Mouse (Mus musculus) urinary bladder, postnatal 4 days (tissue): Measurements from ENCODE around the gene Naif1.
A peak's percentile ranks its signal among the peaks of the same experiment; 100 is the strongest.

Experiments used
- DNase-seq, 2 experiments: peaks; one replicate each; pipeline ENCODE4 v3.0.0; 2021 to 2022; ENCODE audit warnings: low spot score in 2 of 2

The Naif1 gene

DNA sequence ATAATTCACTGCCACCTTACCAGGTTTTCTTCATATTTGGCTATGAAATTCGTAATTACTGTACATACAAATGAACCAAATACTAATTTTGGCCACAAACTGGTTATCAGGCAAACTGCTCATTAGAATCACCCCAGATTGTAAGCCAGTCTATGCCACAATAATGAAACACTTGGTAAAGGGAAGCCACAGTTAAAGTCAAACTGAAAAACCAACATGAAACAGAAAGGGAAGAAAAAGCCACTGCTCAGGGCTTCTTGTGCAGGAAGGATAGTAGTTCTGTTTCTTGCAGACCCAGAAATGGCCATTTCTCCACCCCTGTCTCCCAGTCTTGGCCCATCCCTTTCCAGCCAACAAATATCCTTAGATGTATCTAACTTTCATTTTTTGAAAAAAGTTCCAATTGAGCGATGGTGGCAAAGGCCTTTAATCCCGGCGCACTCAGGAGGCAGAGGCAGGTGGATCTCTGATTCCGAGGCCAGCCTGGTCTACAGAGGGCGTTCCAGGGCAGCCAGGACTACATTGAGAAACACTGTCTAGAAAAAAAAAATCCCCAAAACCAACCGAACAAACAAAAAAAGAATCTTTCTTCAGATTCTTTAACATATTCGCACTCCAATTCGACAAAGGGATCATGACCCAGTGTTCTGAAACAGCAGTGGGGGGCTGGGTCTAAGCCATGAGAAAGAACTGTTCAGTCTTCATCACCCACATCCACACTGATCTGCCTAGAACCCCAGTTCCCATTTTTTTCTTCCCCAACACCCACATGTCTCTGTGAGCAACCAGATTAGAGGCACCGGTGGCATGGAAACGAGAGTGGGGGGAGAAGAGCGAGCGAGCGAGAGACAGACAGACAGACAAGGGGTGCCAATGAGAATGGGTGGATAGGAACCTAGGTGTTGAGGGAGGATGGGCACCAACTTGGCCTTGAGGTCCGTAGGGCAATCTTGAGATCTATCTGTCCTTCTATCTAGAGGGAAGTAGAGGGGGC is at the start of gene Naif1:
Naif1 (plus strand) TSS at position 697 of the 994 bp plus-strand sequence.
- DNase-seq: no peak

DNA sequence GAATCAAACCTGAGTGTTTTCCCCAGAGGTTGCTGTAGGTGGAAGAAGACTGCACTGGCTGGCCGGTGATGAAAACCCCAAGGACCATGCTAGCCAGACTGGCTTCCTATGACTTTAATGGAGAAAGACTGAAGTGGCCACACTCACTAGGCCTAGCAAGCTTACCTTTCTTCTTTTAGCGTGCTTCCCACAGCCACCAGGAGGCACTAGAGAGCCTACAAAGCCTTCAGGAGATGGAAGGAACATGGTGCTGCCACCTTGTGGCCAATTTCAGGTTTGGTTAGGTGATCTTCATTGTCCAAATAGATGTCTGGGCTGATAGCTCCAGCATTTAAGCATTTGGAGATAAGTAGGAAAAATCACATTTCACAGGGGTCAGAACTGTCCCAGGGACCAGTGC is 45.6 kb upstream of the Naif1 start:
- peak; percentile 79 to 94 for DNase-seq

DNA sequence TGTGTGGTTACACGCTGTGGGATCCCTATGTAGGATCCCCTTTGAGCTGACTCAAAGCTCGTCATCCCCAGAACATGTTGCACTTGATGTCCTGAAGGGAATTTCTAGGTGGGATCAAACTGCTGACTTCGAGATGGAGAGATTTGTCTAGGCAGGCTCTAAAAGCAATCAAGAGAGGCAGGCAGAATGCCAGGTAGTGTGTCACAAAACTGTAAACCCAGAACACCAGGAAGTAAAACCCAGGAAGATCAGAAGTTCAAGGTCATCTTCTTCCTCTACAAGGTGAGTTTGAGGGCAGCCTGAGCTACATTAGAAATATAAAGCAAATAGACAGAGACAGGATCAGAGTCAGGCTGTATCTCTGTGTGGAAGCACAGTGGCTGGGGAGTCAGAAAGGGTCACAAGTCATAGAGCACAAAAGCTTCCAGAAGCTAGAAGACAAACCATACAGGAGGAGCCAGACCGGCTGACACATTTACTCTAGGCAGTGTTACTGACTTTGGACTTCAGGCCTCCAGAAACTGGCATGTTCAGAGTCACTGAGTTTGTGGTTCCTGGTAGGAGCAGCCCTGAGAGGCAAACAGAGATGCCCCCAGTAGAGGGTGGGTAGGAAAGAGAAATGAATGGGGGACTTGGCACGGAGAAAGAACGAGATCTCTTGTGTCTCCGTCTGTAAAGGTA is 43.0 kb upstream of the Naif1 start:
- DNase-seq: no peak

DNA sequence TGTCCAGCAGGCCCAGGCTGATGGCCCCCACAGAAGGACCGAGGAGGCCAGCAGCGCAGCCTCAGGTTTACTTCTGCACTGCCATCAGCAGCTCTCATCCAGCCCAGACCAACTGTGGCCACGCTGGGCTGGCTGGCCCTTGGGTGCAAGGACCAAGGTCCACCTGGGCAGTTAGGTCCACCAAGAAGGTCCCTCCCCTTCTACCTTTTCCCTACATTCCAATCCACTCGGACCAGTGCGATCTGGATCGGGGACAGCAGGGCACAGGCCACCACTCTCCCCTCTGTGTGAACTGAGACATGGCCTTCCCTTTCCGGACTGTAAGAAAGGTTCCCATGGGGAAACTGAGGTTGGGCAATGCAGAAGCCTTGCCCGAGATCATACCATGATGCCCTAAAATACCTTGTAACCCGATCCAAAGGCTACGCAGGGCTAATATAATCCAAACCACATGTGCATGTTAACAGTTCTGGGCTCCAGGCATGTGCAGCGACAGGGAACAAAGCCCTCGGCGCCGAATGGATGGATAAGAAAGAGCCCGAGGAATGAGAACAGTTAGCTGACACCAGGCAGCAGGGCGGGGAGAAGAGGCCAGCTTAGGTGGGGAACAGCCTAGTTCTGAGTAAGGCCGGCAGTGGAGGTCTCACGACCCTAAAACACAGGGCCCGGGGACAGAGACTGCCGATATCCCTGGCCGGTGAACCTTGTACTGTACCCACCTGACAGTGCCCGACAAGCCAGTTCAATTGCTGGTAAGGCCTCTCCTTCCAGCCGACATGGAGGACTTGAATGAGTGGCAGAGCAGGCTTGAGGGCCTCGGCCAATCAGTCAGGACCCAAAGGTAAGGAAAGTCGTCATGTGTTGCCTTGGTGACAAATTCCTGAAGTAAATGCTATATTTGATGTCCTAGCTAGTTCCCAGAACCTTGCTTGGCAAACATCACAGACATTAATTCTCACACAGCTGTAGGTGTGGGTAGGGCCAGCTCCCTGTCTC is 41.5 kb upstream of the Naif1 start:
- DNase-seq: no peak

DNA sequence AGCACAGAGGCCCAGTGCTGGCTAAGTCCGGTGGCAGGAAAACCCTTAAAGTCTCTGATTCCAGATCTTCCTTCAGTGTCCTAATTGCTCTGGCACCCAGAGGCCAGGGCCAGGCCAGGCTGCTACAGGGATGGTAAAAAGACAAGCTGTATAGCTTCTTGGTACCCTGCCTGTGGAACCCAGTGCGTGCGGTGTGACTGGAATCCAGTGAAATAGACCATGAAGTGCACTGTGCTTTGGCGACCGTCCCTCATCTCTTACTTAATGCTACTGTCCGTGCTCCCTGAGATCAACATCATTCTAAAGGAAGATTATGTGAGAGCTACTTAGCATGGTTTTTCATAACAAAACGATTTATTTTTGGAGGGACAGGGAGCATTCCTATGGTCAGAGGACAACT is 38.9 kb upstream of the Naif1 start:
- DNase-seq: no peak

DNA sequence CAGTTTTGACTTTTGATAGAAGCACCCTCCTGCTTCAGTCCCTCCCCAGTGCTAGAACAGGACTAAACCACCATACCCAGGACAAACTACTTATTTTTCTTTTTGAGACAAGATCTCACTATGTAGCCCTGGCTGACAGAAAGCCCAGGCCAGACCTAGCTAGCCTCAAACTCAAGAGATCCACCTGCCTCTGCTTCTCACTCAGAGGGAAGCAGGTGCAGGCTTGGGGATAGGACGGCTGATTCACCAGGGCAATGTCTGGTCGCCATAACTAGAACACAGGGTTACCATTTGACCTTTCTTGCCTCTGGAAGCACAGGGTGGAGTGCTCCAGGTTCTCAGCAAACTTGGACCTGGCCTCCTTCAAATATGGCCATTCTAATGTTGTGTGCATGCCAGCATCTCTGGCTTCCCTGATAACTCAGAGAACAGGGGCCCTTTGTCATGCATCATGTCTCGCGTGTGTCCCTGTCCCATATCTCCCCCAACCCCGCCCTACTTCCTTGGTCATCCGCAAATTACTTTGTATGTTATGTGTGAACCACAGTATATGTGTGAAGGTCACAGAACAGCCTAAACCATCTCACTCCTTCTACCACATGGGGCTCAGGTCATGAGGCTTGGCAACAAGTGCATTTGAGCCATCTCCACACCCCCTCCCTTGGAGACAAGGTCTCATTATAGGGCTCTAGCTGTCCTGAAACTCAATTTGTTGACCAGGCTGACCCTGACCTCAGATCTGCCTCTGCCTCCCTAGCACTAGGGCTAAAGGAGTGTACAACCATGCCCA is 37.3 kb upstream of the Naif1 start:
- DNase-seq: no peak

DNA sequence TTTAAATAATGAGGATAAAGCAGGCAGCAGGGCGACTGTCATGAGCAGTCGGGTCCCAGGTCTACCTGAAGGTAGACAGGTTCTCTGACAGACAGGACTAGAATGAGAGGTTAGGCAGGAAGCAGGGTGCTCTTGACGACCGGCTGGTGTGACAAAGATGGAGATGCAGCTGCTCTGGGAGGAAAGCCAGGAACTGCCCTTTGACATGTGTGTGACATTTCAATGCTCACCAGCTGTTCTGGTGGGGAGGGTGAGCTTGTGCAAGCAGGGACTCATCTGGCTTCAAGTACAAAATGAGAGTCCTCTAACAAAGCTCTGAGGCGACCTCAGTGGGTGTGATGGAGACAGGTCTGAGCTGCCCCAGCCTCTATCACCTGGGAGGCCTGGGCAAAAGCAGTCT is 36.3 kb upstream of the Naif1 start:
- DNase-seq: no peak

DNA sequence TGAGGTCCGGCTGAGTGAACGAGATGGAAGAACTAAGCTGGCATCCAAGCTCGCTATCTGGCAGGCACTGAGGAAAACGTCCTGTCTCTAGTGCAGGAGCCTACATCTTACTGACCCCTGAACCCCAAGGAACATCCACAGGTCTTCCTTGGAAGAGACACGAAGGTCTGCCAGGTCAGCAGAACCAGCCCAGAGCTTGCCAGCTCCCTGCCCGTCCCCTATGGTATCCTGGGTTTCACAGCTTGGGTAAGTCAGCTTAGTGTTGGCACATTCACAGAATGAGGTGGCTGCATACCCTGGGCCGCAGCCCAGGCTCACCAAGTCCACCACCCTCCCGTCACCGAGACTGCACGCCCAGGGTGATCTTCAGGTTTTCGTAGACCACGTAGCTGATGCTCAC is 34.5 kb upstream of the Naif1 start:
- no peak for DNase-seq

DNA sequence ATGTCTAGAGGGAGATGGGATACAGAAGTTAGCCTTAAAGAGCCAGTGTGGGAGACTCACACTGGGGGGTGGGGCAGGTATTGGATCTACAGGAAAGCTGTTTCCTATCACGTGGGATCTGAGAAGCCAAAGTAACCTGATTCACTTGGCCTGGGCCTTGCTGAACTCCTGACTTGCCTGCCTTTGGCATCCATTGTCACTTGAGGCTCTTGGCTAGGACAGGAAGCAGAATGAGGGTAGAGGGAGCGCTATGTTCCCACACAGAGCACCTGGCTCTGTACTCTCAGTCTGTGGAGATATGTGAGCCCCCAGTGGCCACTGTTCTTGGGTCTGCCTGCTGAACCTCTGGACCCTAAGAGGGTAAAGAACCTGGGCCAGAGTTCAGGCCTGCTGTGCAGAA is 33.7 kb upstream of the Naif1 start:
- DNase-seq: no peak

DNA sequence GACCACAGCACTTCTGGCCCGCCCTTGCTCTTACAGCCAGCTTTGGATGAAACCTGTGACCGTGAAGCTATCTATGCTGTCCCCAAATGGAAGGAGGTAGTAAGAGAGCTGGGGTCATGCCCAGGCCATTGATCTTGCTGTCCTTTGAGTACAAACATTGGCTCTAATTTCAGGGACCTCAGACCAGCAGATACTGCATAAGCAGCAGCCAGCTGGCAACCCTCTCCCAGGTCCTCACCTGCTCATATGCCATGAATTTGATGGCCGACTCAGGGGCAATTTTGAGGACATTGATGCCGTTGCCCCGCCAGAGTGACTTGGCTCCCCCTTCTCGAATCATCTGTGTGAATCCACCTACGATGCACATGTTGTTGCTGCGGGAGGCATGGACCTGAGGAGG is 32.8 kb upstream of the Naif1 start:
- DNase-seq: no peak

DNA sequence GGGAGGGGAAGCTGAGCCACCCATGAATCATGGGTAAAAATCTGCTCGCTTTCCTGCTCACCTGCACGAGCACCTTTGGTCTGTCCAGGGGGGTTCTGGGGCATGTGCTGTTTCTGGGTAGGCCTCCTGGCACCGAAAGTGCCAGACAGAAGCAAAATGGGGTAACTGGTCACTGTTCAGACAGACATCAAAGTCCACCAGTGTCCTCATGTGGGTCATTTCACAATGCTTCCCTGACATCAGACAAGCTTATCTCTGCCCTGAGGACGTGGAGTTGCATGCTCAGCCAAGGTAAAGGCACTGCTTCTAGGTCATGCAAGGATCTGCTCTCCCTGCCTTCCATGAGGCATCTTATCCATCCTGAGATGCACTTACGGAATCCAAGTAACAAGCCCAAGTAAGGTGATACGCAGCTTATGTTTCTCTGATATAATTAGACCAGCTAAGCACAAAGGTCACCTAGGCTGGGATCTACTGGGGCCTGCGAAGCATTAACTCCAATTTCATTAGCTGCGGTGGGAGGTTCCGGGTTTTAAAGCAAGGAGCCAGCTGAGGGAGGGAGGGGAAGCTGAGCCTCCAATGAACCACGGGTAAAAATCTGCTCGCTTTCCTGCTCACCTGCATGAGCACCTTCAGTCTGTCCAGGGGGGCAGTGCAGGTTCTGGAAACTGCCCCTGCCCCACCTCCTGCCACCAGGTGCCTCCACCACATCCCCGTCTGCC is 31.7 kb upstream of the Naif1 start:
- no peak for DNase-seq

DNA sequence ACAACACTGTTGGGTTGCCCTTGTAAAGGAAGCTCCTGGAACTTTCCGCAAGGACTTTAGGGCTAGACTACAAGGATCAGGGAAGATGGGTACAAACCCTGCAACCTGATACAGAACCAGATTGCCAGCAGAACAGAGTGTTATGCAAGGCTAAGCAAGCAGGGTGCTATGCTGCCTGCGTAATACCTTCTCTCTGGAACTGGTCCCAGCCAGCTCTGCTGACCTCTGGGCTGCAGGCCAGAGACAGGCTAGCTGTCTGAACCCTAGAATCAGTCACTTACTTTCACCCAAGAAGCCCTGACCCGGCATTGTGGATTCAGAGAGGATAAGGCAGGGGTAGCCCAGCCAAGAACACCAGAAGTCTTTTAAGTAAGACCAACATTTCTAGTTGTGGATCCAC is 30.9 kb upstream of the Naif1 start:
- no peak for DNase-seq

DNA sequence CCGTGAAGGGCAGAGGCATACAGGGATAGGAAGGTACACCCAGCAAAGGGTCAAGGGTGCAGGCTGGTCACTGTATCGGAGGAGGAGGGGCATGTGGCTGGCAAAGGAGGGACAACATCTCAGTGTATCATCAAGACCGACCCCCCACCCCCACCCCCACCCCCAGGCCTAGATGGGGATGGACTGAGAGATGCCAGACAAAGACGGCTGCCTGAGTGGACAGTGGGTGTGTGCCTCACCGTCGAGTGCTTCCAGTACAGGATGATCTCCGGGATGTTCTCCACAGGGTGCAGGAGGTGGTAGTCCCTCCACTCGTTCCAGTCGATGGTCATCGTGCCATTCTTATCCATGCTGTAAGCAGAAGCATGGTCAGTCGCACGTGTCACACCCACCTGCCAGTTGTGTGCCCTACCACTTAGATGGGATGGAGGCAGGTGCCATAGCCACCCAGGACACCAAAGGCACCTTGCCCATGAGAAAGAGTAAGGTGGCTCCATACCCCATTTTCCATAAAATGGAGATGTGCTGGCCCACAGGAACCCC is 30.1 kb upstream of the Naif1 start:
- no peak for DNase-seq

DNA sequence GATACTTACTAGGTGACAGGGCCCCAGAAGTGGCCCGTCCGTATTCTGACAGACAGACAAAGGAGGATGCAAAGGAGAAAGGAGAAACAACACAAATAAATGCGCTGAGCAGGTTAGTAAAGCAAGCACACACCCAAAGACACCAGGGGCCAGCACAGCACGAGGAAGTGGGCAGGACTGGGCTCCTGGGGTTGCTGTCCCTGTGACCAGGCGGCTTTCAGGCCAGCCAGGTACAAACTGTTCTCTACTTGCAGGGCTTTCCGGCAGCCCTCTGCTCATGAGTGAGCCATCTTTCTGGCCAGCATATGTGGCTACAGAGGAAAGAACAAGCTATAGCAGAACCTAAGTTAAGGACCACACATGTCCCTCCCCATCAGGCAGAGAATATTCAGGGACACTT is 29.6 kb upstream of the Naif1 start:
- DNase-seq: no peak

DNA sequence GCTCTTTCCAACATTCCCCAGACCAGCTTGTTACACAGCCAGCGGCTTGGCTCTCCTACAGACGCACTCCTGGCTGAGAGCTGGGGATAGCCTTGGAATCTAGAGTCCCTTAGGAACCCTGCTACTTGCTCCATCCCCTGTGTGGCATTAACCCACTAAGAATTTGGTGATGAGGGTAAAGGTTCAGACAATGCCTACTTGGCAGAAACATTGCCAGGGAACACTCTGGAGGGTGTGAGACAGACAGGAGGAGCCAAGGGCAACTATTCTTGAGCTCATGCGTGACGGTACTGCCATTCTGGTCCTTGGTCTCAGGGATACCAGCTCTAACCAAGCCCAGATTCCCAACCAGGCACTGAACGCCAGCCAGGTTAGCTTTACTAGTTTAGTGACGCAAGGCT is 28.4 kb upstream of the Naif1 start:
- no peak for DNase-seq

DNA sequence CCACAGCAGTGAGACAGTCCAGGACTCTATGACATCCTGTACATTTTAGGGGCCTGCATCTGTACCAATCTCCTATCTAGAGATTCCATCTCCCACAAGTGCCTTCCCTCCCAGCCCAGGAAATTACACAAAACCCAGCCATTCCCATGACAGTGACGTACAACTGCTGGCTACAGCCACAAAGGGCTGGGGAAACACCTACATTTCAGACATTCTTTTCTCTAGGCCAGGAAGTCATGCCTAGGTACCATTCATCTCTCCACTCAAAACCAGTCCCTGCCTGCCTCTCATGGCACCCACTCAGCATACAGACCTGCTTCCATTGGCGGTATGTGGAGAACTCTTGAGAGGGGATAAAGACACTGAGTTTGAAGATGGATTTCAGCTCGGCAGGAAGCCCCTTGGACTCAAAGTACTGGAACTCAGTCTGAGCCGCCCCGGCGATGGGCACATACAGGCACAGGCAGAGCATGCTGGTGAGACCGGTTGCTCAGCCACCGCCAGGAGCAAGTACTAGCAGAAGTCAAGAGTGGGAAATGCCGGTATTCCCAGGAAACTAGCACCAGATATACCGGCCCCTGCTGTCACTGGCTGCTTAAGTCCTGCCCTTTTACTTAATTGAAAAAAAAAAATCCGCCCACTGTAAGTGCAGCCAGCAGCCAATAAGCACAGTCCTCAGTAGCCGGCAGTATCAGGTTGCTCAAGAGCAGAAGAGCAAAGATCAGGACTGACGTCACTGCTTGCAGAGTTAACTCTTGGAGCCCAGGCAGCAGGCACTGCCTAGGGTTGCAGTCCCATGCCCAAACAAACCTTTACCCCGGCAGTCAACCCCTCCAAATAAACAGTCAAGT is 26.6 kb upstream of the Naif1 start:
- peak; percentile 65 to 69 for DNase-seq

DNA sequence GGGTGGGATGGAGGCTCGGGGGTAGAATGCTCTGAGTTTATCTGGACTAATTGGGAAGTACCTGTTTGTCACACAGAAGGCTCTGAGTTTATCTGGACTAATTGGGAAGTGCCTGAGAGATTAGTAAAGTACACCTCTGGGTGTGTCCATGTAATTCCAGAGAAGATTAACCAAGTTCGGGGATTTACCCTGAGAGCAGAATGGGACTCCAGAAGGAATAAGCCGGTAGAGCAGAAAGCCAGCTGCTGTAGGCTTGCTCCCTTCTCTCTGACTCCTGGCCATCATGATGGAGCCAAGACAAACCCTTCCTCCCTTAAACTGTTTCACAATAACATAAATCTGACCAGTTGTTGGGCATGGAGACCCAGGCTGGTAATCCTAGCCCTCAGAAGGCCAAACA is 25.5 kb upstream of the Naif1 start:
- DNase-seq: no peak

DNA sequence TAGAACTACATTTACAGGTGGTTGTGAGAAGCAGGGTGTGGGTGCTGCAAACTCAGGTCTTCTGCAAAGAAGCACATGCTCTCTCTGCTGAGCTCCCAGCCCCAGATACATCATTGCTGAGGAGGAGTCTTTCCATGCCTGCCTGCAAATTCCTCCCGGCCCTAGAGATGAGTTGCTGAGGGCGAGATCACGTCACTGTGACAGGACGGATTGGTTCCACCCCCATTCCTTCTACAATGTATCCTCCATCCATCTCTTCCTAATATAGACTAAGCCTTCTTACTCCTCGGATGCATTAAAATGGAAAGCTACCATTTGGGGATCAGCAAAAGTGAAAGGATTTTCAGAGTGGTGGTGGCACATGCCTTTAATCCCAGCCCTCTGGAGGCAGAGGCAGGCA is 24.7 kb upstream of the Naif1 start:
- DNase-seq: no peak

DNA sequence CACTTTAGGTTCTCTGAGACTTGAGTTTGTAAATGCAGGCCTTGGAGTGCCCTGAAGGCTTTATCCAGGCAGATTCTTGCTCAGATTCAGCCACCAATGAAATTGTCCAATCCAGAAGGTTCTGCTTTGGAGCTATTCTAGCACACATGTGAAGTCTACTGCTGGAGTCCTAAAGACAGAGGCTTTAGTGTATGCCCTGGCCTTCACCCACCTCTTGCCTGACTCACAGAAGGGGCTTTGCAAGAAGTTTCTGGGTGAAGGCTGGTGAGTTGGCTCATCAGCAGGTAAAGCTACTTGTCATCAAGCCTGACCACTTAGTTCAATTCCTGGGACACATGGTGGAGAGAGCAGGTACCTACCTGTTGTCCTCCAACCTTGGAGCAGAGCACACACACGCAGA is 24.1 kb upstream of the Naif1 start:
- DNase-seq: no peak
